Mouse (Mus musculus) small intestine, adult 2 months (tissue): ENCODE measurements around the gene Got2.

Experiments
- CTCF ChIP-seq: fragments of 200-500 bp; IDR thresholded peaks from 2 replicates; pipeline ENCODE4 v1.5.1; 2012; ENCODE audit warnings: low read depth, mild to moderate bottlenecking, control low read depth, inconsistent platforms, low read length, moderate library complexity, mixed read lengths; ENCODE audit not compliant: insufficient replicate concordance, insufficient read length; ENCODE audit errors: extremely low read depth
- POLR2A ChIP-seq: fragments of 200-500 bp; IDR thresholded peaks from 2 replicates; pipeline ENCODE4 v1.6.1; 2012; ENCODE audit warnings: low read depth, mild to moderate bottlenecking, control low read depth, inconsistent platforms, low read length, moderate library complexity

DNA sequence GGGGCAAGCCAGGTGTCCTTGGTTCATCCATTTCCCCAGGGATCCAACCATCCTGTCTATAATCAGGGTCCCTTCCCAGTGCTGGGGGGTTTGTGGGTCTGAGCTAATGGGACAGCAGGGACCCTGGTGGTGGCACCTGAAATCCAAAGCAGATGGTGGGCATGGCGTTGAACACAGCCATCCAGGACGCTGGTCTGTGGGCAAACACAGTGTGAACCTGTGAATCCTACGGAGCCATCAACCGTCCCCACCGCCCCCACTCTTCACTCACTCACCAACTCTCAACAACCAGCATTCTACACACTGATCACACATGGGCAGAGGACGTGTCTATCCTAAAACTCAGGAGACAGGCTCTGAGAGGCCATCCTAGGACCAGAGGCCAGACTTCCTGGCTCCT, 44.4 kb downstream of the Got2 start:
- TF ChIP-seq CTCF (no peak), POLR2A (no peak)
